Mouse (Mus musculus): ENCODE measurements at regions not wholly inside any gene's neighbourhood (a gene's known extent, or its start where the extent isn't known, plus 50 kb on each side); places are given as distances from the start of the nearest gene placed in this dataset.

DNA sequence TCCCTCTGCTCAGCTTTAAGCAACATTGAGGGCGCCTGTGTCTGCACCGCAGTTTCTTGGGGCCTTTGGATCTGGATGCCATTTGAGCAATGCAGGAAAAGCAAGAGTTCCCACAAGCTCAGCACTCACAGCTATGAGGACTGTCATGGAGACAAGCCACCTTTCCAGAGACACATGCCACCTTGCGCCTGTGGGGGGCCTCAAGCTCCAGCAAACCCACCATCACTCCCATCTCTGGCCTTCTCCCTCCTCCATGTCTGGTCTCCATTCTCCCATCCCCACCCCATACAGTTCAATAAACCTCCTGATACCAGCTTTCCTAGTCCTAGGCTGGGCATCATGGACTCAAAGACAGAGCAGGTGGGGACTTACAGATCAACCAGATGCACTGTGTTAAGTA lies 97.8 kb downstream of the Wdr11 start:
- DNase-seq (ENCODE audit: low spot score in 2 of 2): no peak

GRCm38 (mm10) chr7:129690868-129691267 lies 99.2 kb downstream of the Wdr11 start:
- DNase-seq (ENCODE audit: low spot score in 2 of 2): no peak

GRCm38 (mm10) chr7:129691619-129692071 lies 100.0 kb downstream of the Wdr11 start:
- DNase-seq (ENCODE audit: low spot score in 2 of 2): no peak

GRCm38 (mm10) chr7:129693635-129694034 lies 102.0 kb downstream of the Wdr11 start:
- no peak for DNase-seq (ENCODE audit: low spot score in 2 of 2)

- no peak for DNase-seq (ENCODE audit: low spot score in 2 of 2)
Observed at GRCm38 (mm10) chr7:129694168-129694567, 102.5 kb downstream of the Wdr11 start.

- no peak for DNase-seq (ENCODE audit: low spot score in 2 of 2)
Observed at GRCm38 (mm10) chr7:129699931-129700570, 108.4 kb downstream of the Wdr11 start.

- no peak for DNase-seq (ENCODE audit: low spot score in 2 of 2)
Observed at GRCm38 (mm10) chr7:129727559-129727958, 135.9 kb downstream of the Wdr11 start.

- DNase-seq (ENCODE audit: low spot score in 2 of 2): no peak
Observed at GRCm38 (mm10) chr7:129729709-129730238, 138.1 kb downstream of the Wdr11 start.

DNA sequence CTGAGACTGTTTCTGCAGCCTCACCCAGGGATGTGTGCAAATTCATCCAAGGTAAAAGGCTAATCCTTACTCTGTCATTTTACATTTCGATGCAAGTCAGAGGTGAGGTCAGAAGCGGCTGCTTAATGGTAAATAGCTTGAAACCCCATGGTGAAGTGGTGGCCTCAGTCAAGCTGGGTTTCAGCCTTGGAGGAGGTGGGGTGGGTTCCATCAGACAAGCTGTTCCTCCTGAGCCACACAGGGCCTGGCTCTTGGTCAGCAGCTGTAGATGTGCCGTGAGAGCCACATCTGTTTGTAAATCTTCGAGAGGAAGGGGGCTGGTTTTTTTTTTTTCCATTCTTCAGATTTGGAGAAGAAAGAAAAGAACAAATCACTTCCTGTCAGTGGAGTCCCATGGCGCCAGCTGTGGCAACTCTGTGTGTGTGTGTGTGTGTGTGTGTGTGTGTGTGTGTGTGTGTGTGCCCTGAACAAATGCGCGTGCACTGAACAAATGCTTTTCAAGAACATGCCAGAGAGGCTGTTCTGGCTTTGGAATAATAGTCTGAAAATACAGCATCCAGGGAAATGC lies 139.2 kb downstream of the Wdr11 start:
- DNase-seq (ENCODE audit: low spot score in 2 of 2): no peak

GRCm38 (mm10) chr7:129742657-129743056 lies 151.0 kb downstream of the Wdr11 start:
- DNase-seq (ENCODE audit: low spot score in 2 of 2): no peak

DNA sequence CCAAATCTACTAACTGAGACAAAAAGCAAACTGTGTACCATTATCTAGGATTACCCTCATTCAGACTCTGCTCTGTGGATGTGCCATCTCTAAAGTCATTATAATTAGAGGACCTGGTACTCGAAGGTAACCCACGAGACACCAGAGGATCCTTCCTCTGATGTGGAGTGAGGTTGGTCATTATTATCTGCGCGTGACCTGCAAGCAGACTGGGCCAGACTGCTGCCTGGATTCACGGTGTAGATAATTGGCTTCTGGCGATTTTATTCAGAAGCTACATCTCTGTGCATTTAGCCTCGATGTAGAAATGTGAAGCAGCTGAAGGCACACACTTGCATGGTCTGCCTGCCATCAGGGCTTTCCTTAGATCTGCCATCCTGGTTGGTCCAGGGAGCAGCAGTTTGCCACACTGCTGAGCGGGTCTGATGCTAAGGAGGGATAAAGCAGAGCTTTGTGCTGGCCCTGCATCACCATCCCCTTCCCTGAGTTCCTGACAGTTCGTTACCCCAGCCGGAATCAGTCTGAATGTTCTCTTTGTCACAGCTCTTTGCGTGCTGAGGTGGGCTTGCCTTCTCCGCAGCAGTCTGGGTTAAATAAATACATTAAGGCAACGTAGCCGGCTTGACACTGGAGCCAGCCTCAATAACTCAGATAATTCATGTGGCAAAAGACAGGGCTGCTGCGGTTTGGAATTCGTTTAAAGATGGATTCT lies 152.4 kb downstream of the Wdr11 start:
- DNase-seq (ENCODE audit: low spot score in 2 of 2): no peak

DNA sequence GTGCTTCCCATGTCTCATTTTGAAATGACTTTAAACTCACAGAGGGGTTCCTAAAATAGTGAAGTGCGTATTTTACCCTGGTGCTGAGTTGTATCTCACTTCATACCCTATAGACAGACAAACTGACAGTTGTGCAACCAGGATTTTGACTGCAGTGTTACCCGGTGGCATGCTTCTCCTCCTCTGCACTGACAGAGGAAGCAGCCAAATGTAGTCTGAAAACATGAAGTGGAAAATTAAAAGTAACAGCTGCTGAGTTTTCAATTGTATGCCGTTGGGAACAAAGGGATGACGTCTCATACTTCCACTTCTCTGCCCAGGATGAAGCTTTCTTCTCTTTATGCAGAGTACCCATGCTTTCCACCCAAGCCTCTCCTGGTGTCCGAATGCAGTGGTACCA lies 155.0 kb downstream of the Wdr11 start:
- no peak for DNase-seq (ENCODE audit: low spot score in 2 of 2)

DNA sequence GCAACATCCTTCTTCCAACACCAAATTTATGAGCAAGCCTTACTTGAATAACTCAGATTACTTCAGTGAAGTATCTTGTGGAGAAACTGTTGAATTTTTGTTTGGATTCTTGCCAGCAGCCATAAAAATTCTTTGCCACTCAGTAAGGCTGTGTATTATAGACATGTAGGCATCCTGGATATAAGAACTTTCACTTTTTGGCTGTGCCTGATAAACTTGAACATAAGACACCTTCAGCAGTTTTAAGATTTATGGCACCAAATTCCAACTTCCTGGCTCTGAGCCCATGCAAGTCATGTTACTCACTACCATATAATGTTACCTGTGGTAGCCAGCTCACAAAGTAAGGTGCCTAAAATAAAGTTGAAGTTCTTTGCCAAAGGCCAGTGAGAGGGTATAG lies 159.3 kb downstream of the Wdr11 start:
- no peak for DNase-seq (ENCODE audit: low spot score in 2 of 2)

- DNase-seq (ENCODE audit: low spot score in 2 of 2): no peak
Observed at GRCm38 (mm10) chr7:129754737-129755136, 163.1 kb downstream of the Wdr11 start.

GRCm38 (mm10) chr7:129756138-129756537 lies 164.5 kb downstream of the Wdr11 start:
- DNase-seq (ENCODE audit: low spot score in 2 of 2): no peak

GRCm38 (mm10) chr7:129759848-129760247 lies 168.2 kb downstream of the Wdr11 start:
- no peak for DNase-seq (ENCODE audit: low spot score in 2 of 2)

DNA sequence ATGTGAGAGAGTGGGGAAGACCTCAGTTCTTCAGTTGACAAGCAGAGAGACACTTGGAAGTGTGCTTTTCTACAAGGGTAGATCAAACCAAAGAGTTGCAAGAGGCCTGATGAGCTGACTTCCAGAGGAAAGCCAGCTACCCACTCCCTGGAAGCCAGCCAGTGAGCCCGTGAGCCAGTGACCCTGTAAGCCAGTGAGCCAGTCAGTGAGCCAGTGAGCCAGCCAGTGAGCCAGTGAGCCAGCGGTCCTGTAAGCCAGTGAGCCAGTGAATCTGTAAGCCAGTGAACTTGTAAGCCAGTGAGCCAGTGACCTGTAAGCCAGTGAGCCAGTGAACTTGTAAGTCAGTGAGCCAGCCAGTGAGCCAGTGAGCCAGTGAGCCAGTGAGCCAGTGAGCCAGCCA lies 168.7 kb downstream of the Wdr11 start:
- no peak for DNase-seq (ENCODE audit: low spot score in 2 of 2)

- no peak for DNase-seq (ENCODE audit: low spot score in 2 of 2)
Observed at GRCm38 (mm10) chr7:129763754-129764153, 172.1 kb downstream of the Wdr11 start.

DNA sequence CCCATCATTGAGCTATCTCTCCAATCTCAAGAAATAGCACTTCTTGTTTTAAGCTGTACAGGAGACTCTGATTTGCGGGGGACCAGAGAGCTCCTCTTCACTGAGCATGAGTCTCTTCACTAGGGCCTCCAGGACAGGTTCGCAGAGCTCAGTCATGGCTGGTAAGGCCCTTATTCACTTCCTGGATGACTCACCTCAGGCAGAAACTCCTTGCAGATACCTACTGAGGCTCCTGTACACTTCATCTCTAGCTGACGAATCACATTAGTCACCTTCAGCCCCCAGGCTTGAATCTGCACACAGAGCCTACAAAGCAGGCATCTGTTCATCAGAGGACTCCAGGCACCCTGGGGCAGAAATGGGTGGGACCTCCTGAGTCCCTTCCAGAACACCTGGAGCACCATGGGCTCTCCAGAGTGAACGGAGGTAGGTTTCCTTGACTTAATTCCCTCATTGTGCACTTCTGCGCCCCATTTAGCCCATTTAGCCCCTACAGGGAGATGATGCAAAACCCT lies 172.8 kb downstream of the Wdr11 start:
- no peak for DNase-seq (ENCODE audit: low spot score in 2 of 2)

DNA sequence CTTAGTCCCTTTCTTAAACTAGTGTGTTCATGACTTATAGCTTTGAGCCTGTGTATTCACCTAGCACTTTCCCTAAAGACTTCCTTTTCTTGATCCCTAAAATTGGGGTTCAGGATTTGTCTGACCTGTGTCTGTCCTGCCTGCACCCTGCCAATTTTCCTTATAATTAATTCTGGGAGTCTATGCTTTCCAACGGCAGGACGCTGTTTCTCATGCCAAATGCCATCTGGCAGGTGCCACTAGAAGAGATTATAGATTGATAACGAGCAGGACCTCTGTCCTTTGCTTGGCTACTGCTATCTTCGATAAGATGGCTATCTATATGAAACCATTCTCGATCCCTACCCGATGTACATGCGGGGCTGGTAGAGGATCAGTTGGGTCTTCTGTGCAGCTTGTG lies 174.0 kb downstream of the Wdr11 start:
- DNase-seq (ENCODE audit: low spot score in 2 of 2): no peak

DNA sequence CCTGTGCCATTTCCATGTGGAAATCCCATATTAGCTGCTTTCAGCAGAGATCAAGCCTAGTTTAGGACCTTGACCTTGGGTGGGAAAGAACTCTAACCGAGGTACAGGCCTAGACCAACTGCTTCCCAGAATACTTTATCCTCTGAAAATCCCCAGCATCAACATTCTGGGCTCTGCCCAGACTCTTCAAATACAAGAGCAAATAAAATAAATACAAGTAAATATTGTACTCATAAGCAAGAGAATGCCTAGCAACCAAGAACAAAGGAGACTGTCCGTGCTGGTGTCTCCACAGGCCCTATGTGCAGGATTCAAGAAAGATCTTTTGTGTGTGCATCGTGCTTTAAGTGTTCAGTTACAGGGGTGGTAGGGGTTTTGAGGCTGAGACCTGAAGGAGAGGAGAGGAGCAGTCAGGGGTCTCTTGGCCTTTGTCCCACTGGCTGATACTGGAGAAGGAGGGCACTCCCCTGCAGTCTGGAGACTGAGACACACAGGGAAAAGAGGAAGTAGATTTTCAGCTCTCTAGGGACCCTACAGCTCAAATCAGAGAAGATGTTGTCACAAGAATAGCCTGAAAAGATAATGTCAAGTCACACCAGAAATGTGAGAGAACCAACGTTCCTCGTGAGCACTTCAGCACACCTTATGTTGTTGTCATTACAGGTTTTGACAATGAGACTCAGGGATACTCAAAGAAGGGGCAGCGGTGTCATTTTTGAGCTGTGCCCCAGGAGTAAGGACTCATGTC lies 174.6 kb downstream of the Wdr11 start:
- DNase-seq (ENCODE audit: low spot score in 2 of 2): no peak

All from adrenal gland, postnatal 4 days (tissue).